Comparison of ENCODE assay signal across 8 mouse cellular contexts in genomic region chr11:117331361-117332241, GRCm38 (mm10).
DNase-seq lines count a peak whose midpoint lies in the region; ATAC-seq and TF ChIP-seq lines count a peak whose summit lies in the region.

No protein-coding gene starts in this region.

- peak overlapping the region; percentile 92 for H3K27ac ChIP-seq in thymus, adult 2 months (ENCODE audit: control insufficient read depth, insufficient read depth, low read length)
- peak overlapping the region; percentile 79 for H3K27ac ChIP-seq in heart, embryonic 15.5 days
- H3K27ac ChIP-seq in liver, embryonic 16.5 days (ENCODE audit: low read length), result peak overlapping the region; percentile 64

- no peak for TF ChIP-seq POLR2A in thymus, adult 2 months (IDR thresholded peaks at IDR 0.05; ENCODE audit: control insufficient read depth, extremely low read depth, insufficient read depth, low read length, poor library complexity)

- WGBS in thymus, adult 2 months, result 10% methylated on average over 17 of the region's 17 CpGs
- WGBS in heart, embryonic 15.5 days, result 10% methylated on average over 17 of the region's 17 CpGs
- 3% methylated on average over 17 of the region's 17 CpGs for WGBS in liver, embryonic 16.5 days (ENCODE audit: insufficient replicate concordance)

- no peaks in the 10 kb centered on the region for H3K27me3 ChIP-seq in thymus, adult 2 months (ENCODE audit: control insufficient read depth, insufficient read depth, low read length)
- H3K27me3 ChIP-seq in heart, embryonic 15.5 days, result no peaks in the 10 kb centered on the region
- H3K27me3 ChIP-seq in liver, embryonic 16.5 days (ENCODE audit: control insufficient read depth, insufficient read depth, low read depth, low read length), result no peaks in the 10 kb centered on the region

- DNase-seq in adrenal gland, adult 2 months, result peak; percentile 80
- DNase-seq in adrenal gland, postnatal 4 days (ENCODE audit: low spot score in 2 of 2), result no peak
- DNase-seq in thymus, adult 2 months, result no peak
- no peak for DNase-seq in thymus, postnatal 25 days
- DNase-seq in yolk sac, embryonic 10.5 days (ENCODE audit: low spot score), result peak; percentile 51
- no peak for DNase-seq in spleen, postnatal 14 days (ENCODE audit: low spot score in 2 of 2)

- H3K4me3 ChIP-seq in thymus, adult 2 months (ENCODE audit: control insufficient read depth, insufficient read depth, low read length), result peak overlapping the region; percentile 67
- H3K4me3 ChIP-seq in heart, embryonic 15.5 days, result peak overlapping the region; percentile 59
- peak overlapping the region; percentile 64 for H3K4me3 ChIP-seq in liver, embryonic 16.5 days (ENCODE audit: low read depth, low read length)

- TF ChIP-seq CTCF in thymus, adult 2 months (IDR thresholded peaks at IDR 0.05; ENCODE audit: borderline replicate concordance, control insufficient read depth, extremely low read depth, insufficient read depth, low read length, poor library complexity), result no peak

- peaks cover 82% of the 10 kb centered on the region for H3K4me1 ChIP-seq in thymus, adult 2 months (replicated peaks; ENCODE audit: control insufficient read depth, insufficient read depth, low read length)
- H3K4me1 ChIP-seq in heart, embryonic 15.5 days (replicated peaks), result peaks cover 76% of the 10 kb centered on the region
- H3K4me1 ChIP-seq in liver, embryonic 16.5 days (ENCODE audit: control insufficient read depth, low read depth, low read length), result peaks cover 74% of the 10 kb centered on the region

- H3K9ac ChIP-seq in heart, embryonic 15.5 days, result peak overlapping the region; percentile 69
- peak overlapping the region; percentile 57 for H3K9ac ChIP-seq in liver, embryonic 16.5 days (ENCODE audit: low read depth, low read length)

- H3K36me3 ChIP-seq in thymus, adult 2 months (ENCODE audit: control insufficient read depth, insufficient read depth, low read length), result no peaks in the 10 kb centered on the region
- no peaks in the 10 kb centered on the region for H3K36me3 ChIP-seq in heart, embryonic 15.5 days
- H3K36me3 ChIP-seq in liver, embryonic 16.5 days (ENCODE audit: control insufficient read depth, insufficient read depth), result no peaks in the 10 kb centered on the region

- H3K4me2 ChIP-seq in heart, embryonic 15.5 days, result peak overlapping the region; percentile 94
- H3K4me2 ChIP-seq in liver, embryonic 16.5 days (ENCODE audit: low read depth, low read length), result peak overlapping the region; percentile 76

- no peaks in the 10 kb centered on the region for H3K9me3 ChIP-seq in heart, embryonic 15.5 days (replicated peaks)
- H3K9me3 ChIP-seq in liver, embryonic 16.5 days (replicated peaks; ENCODE audit: control insufficient read depth, low read length), result no peaks in the 10 kb centered on the region

- peak; percentile 3; the same call in 1 of the 2 replicates for ATAC-seq in heart, embryonic 15.5 days (replicated peaks; ENCODE audit: insufficient number of reproducible peaks, insufficient read depth, low FRiP score, low read depth)
- ATAC-seq in liver, embryonic 16.5 days (ENCODE audit: low read depth), result no peak

Comparison
In these comparisons a context has a peak if more than half of its experiments do, and no peak if none do; other contexts are left out.
1. DNase-seq: peak in adrenal gland, adult 2 months (single experiment) and yolk sac, embryonic 10.5 days (single experiment); none in adrenal gland, postnatal 4 days (0 of 2), thymus, adult 2 months (single experiment), thymus, postnatal 25 days (single experiment) and spleen, postnatal 14 days (0 of 2).
2. Peak in every context shown above with its lines, with median percentiles within 50 percentile points of each other: H3K27ac ChIP-seq and H3K4me3 ChIP-seq.